Mouse (Mus musculus): Measurements from ENCODE around the gene Slc29a1.

DNA sequence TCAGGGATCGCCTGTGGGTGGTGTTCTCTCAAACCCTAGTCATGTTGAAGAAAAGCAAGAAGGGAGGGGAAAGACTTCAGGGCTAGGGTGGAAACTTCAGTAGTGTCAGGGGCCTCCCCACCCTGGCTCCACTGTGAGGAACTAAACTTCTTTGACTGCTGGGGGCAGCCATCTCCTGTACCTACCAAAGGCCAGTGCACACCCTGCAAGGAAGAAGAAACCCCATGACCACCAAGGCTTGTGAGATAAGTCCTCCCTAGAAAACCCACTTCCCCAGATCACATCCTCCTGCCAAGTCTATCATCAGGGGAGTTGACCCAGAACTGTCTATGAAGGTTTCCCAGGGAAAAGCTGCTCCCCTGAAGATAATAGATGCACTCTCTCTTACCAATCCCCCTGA, 45.0 kb downstream of the Slc29a1 start:
- TF ChIP-seq CTCF (IDR thresholded peaks at IDR 0.05; ENCODE audit: low read depth) (no peak), EP300 (optimal IDR thresholded peaks at IDR 0.05) (no peak)

Data from stomach, postnatal 0 days (tissue).